Mouse (Mus musculus): ENCODE results near the gene Btbd11. TPM values are rescaled to one million over a fixed set of nuclear protein-coding genes. Genes with fewer than 3 reads are reported as not detected.

The Btbd11 gene
- polyA plus RNA-seq, 1 experiment = 4.9 TPM

DNA sequence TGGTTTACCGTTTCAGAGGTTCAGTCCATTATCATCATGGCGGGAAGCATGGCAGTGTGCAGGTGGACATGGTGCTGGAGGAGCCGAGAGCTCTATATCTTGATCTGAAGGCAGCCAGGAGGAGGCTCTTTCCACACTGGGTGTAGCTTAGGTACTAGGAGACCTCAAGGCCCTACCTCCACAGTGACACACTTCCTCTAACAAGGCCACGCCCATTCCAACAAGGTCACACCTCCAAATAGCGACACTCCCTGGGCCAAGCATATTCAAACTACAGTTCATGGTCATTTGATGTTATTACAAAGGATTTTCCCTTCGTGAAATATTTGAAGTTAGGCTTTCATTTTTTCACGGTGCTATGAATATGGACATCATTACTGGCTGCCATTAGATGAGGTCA is 3.6 kb upstream of the Btbd11 start:
- H3K36me3 ChIP-seq (ENCODE audit: control insufficient read depth, insufficient read depth, low read length, poor library complexity, severe bottlenecking) = no peaks in the 10 kb centered on the region
- no peak overlapping the region for H3K4me3 ChIP-seq (ENCODE audit: low read depth, low read length)

GRCm38 (mm10) chr10:85387219-85388070 is 831 bp downstream of the Btbd11 start:
- Histone ChIP-seq H3K9me3 (replicated peaks; ENCODE audit: control insufficient read depth, insufficient read depth, low read length, poor library complexity, severe bottlenecking) (no peaks in the 10 kb centered on the region), H3K27ac (ENCODE audit: insufficient read depth, low read length) (no peak overlapping the region), H3K4me3 (ENCODE audit: low read depth, low read length) (peak overlapping the region; percentile 69), H3K27me3 (ENCODE audit: control insufficient read depth, insufficient read depth, low read length, poor library complexity, severe bottlenecking) (no peaks in the 10 kb centered on the region; the same call in 1 of the 2 replicates), H3K4me1 (ENCODE audit: control insufficient read depth, insufficient read depth, low read length) (peaks cover 2% of the 10 kb centered on the region), H3K9ac (ENCODE audit: low read depth, poor library complexity, severe bottlenecking) (peak overlapping the region; percentile 56), H3K36me3 (ENCODE audit: control insufficient read depth, insufficient read depth, low read length, poor library complexity, severe bottlenecking) (no peaks in the 10 kb centered on the region)
- TF ChIP-seq CTCF (IDR thresholded peaks at IDR 0.05; ENCODE audit: low read depth, low read length) (no peak), POLR2A (IDR thresholded peaks at IDR 0.05; ENCODE audit: insufficient read depth, low read length) (no peak), EP300 (IDR thresholded peaks at IDR 0.05; ENCODE audit: insufficient read depth, low read depth, low read length) (no peak)

More for the DNA sequence above, 3.6 kb upstream of the Btbd11 start:
- Histone ChIP-seq H3K9me3 (replicated peaks; ENCODE audit: control insufficient read depth, insufficient read depth, low read length, poor library complexity, severe bottlenecking) (no peaks in the 10 kb centered on the region), H3K27ac (ENCODE audit: insufficient read depth, low read length) (no peak overlapping the region), H3K9ac (ENCODE audit: low read depth, poor library complexity, severe bottlenecking) (no peak overlapping the region), H3K27me3 (ENCODE audit: control insufficient read depth, insufficient read depth, low read length, poor library complexity, severe bottlenecking) (no peaks in the 10 kb centered on the region), H3K4me1 (ENCODE audit: control insufficient read depth, insufficient read depth, low read length) (no peaks in the 10 kb centered on the region)
- TF ChIP-seq POLR2A (IDR thresholded peaks at IDR 0.05; ENCODE audit: insufficient read depth, low read length) = no peak

DNA sequence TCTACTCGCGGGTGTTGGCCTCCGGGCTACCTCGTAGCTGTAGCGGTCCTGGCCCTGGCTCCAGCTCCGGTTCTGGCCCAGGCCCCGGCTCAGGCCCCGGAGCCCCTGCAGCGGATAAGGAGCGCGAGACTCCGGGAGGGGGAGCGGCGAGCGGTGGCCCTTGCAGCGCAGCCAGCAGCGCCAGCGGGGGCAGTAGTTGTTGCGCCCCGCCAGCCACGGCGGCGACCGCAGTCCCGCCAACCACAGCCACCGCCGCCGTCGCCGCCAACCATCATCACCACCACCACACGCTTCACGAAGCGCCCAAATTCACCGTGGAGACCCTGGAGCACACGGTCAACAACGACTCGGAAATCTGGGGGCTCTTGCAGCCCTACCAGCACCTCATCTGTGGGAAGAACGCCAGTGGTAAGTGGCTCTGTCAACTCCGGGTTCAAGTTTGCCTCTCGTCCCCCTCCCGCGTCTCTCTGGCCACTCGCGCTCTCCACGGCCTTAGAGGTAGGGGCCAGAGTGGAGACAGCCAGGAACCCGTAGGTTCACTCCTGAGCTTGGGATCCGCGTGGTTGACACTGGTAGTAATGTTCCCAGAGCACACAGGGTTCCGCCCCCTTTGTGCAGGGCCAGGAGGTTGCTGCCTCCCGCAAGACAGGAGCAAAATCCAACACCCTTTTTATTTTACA is 1.6 kb downstream of the Btbd11 start:
- Histone ChIP-seq H3K9me3 (replicated peaks; ENCODE audit: control insufficient read depth, insufficient read depth, low read length, poor library complexity, severe bottlenecking) (no peaks in the 10 kb centered on the region), H3K36me3 (ENCODE audit: control insufficient read depth, insufficient read depth, low read length, poor library complexity, severe bottlenecking) (no peaks in the 10 kb centered on the region), H3K27me3 (ENCODE audit: control insufficient read depth, insufficient read depth, low read length, poor library complexity, severe bottlenecking) (no peaks in the 10 kb centered on the region; the same call in 1 of the 2 replicates), H3K4me3 (ENCODE audit: low read depth, low read length) (peak overlapping the region; percentile 69), H3K9ac (ENCODE audit: low read depth, poor library complexity, severe bottlenecking) (peak overlapping the region; percentile 56), H3K27ac (ENCODE audit: insufficient read depth, low read length) (no peak overlapping the region), H3K4me1 (ENCODE audit: control insufficient read depth, insufficient read depth, low read length) (peaks cover 2% of the 10 kb centered on the region)
- TF ChIP-seq CTCF (IDR thresholded peaks at IDR 0.05; ENCODE audit: low read depth, low read length) = no peak
- TF ChIP-seq EP300 (IDR thresholded peaks at IDR 0.05; ENCODE audit: insufficient read depth, low read depth, low read length) = no peak
- TF ChIP-seq POLR2A (IDR thresholded peaks at IDR 0.05; ENCODE audit: insufficient read depth, low read length) = no peak

GRCm38 (mm10) chr10:85388751-85389115 is 2.1 kb downstream of the Btbd11 start:
- H3K9ac ChIP-seq (ENCODE audit: low read depth, poor library complexity, severe bottlenecking) = no peak overlapping the region
- no peaks in the 10 kb centered on the region; the same call in 1 of the 2 replicates for H3K27me3 ChIP-seq (ENCODE audit: control insufficient read depth, insufficient read depth, low read length, poor library complexity, severe bottlenecking)
- TF ChIP-seq CTCF (IDR thresholded peaks at IDR 0.05; ENCODE audit: low read depth, low read length) (peak; percentile 63), EP300 (IDR thresholded peaks at IDR 0.05; ENCODE audit: insufficient read depth, low read depth, low read length) (no peak)

GRCm38 (mm10) chr10:85389286-85390139 is 2.9 kb downstream of the Btbd11 start:
- H3K27me3 ChIP-seq (ENCODE audit: control insufficient read depth, insufficient read depth, low read length, poor library complexity, severe bottlenecking) = no peaks in the 10 kb centered on the region; the same call in 1 of the 2 replicates

More at GRCm38 (mm10) chr10:85388751-85389115, 2.1 kb downstream of the Btbd11 start:
- peak overlapping the region; percentile 69 for H3K4me3 ChIP-seq (ENCODE audit: low read depth, low read length)
- H3K27ac ChIP-seq (ENCODE audit: insufficient read depth, low read length) = no peak overlapping the region
- peaks cover 2% of the 10 kb centered on the region for H3K4me1 ChIP-seq (ENCODE audit: control insufficient read depth, insufficient read depth, low read length)
- H3K36me3 ChIP-seq (ENCODE audit: control insufficient read depth, insufficient read depth, low read length, poor library complexity, severe bottlenecking) = no peaks in the 10 kb centered on the region
- H3K9me3 ChIP-seq (replicated peaks; ENCODE audit: control insufficient read depth, insufficient read depth, low read length, poor library complexity, severe bottlenecking) = no peaks in the 10 kb centered on the region

More at GRCm38 (mm10) chr10:85389286-85390139, 2.9 kb downstream of the Btbd11 start:
- peaks cover 2% of the 10 kb centered on the region for H3K4me1 ChIP-seq (ENCODE audit: control insufficient read depth, insufficient read depth, low read length)
- peak overlapping the region; percentile 69; the same call in 1 of the 2 replicates for H3K4me3 ChIP-seq (ENCODE audit: low read depth, low read length)
- TF ChIP-seq EP300 (IDR thresholded peaks at IDR 0.05; ENCODE audit: insufficient read depth, low read depth, low read length) = peak; percentile 61; the same call in 1 of the 2 replicates
- no peak for TF ChIP-seq CTCF (IDR thresholded peaks at IDR 0.05; ENCODE audit: low read depth, low read length)
- no peak overlapping the region for H3K27ac ChIP-seq (ENCODE audit: insufficient read depth, low read length)
- no peak overlapping the region for H3K9ac ChIP-seq (ENCODE audit: low read depth, poor library complexity, severe bottlenecking)
- H3K9me3 ChIP-seq (replicated peaks; ENCODE audit: control insufficient read depth, insufficient read depth, low read length, poor library complexity, severe bottlenecking) = no peaks in the 10 kb centered on the region
- H3K36me3 ChIP-seq (ENCODE audit: control insufficient read depth, insufficient read depth, low read length, poor library complexity, severe bottlenecking) = no peaks in the 10 kb centered on the region
